Mouse (Mus musculus) liver, embryonic 11.5 days (tissue): ENCODE results near the gene Tanc1. TPM values are rescaled to one million over a fixed set of nuclear protein-coding genes. Genes with fewer than 3 reads are reported as not detected.

Experiments
- ATAC-seq: fragments of 200-750 bp; cut with Nextera tagmentation; replicated peaks from 2 replicates; pipeline ENCODE4 v1.8.0; 2017; ENCODE audit warnings: moderate number of reproducible peaks, mild to moderate bottlenecking, moderate TSS enrichment, moderate library complexity; ENCODE audit not compliant: low FRiP score
- DNase-seq: peaks from one replicate; pipeline ENCODE4 v3.0.0-alpha.2; 2017; ENCODE audit warnings: low spot score
- H3K27ac ChIP-seq: fragments of 300-500 bp; sonication (generic); 2 replicates; pipeline ENCODE4 v1.5.1; 2014; ENCODE audit warnings: mild to moderate bottlenecking, low read depth, low read length, control low read depth
- H3K27me3 ChIP-seq: fragments of 300-500 bp; sonication (generic); replicated peaks from 2 replicates; pipeline ENCODE4 v1.6.1; 2014; ENCODE audit warnings: low read length, mixed read lengths; ENCODE audit not compliant: control insufficient read depth, insufficient read depth
- H3K36me3 ChIP-seq: fragments of 300-500 bp; sonication (generic); 2 replicates; pipeline ENCODE4 v1.6.1; 2014; ENCODE audit warnings: mild to moderate bottlenecking, low read length, moderate library complexity, mixed read lengths; ENCODE audit not compliant: control insufficient read depth, insufficient read depth
- H3K4me1 ChIP-seq: fragments of 300-500 bp; sonication (generic); replicated peaks from 2 replicates; pipeline ENCODE4 v1.6.1; 2014; ENCODE audit warnings: low read length, mixed read lengths; ENCODE audit not compliant: control insufficient read depth, insufficient read depth
- H3K4me2 ChIP-seq: fragments of 300-500 bp; sonication (generic); 2 replicates; pipeline ENCODE4 v1.6.1; 2014; ENCODE audit warnings: mild to moderate bottlenecking, control low read depth, moderate library complexity
- H3K4me3 ChIP-seq: fragments of 300-500 bp; sonication (generic); 2 replicates; pipeline ENCODE4 v1.5.1; 2014; ENCODE audit warnings: low read depth, low read length, control low read depth
- H3K9ac ChIP-seq: fragments of 300-500 bp; sonication (generic); 2 replicates; pipeline ENCODE4 v1.6.1; 2014; ENCODE audit warnings: low read depth, low read length, control low read depth
- H3K9me3 ChIP-seq: fragments of 300-500 bp; sonication (generic); 2 replicates; pipeline ENCODE4 v1.6.1; 2016; ENCODE audit warnings: low read length, inconsistent platforms, mixed read lengths; ENCODE audit not compliant: control insufficient read depth
- WGBS: fragments of 180-500 bp; shearing (Covaris S2); extraction: QIAGEN DNeasy Blood & Tissue Kit; methylation state at CpG from one replicate; pipeline ENCODE4 v1.1.7; 2014; 5-methylcytosine and 5-hydroxymethylcytosine counted together
- polyA plus RNA-seq: library from polyadenylated mRNA; unstranded; fragments of >200 nt; fragmentation: Nextera tagmentation; extraction: Ambion mirVana; gene quantifications from 2 replicates; pipeline ENCODE4 v1.2.1, GENCODE M21; 2014

Tanc1 gene
- polyA plus RNA-seq, 1 experiment from 2014 or later = 12.5 TPM

DNA sequence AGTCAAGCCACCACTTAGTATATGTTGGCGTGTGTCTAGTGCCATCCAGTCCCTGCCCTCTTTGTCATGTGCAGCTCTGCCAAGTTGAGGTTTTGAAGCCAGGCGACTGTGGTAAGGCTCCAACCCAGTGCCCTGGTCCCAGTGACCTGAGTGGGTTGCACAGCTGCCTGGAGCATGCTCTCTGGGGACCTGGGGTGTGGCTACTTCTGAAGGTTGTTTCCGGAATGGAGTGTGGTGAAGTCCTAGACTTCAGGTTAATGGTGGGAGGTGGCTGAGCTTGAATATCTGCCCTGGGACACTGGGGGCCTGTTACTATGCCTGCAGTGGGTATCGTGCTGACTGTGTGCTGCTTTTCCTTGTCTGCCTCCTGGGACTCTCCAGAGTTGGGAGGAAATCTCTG is 18.0 kb downstream of the Tanc1 start:
- Histone ChIP-seq H3K27ac (no peak overlapping the region), H3K4me2 (no peak overlapping the region), H3K9ac (no peak overlapping the region), H3K4me1 (peaks cover 8% of the 10 kb centered on the region), H3K4me3 (no peak overlapping the region), H3K9me3 (no peaks in the 10 kb centered on the region), H3K36me3 (no peaks in the 10 kb centered on the region; the same call in 1 of the 2 replicates), H3K27me3 (no peaks in the 10 kb centered on the region)
- WGBS = 76% methylated on average over 4 of the region's 4 CpGs
- ATAC-seq (no peak), DNase-seq (no peak)

DNA sequence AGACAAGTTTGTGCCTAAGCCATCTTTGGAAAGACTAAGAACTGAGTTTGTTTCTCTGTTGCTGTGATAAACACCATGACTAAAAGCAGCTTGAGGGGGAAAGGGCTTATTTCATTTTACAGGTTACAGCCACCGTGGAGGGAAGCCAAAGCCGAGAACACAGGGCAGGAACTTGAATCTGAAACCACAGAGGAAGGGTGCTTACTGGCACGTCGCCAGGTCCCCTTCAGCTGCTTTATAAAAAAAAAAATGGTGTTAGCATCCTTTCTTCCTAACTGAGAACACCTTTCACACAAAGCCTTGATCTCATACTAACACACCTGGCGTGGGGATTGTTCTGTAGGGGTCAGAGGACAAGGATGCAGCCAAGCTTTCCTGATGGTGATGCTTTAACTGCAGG is 19.6 kb downstream of the Tanc1 start:
- no peak for DNase-seq
- ATAC-seq = no peak

GRCm38 (mm10) chr2:59633761-59634430 is 22.1 kb downstream of the Tanc1 start:
- no peaks in the 10 kb centered on the region for H3K27me3 ChIP-seq
- peaks cover 2% of the 10 kb centered on the region; the same call in 1 of the 2 replicates for H3K4me1 ChIP-seq
- H3K36me3 ChIP-seq = no peaks in the 10 kb centered on the region
- no peaks in the 10 kb centered on the region for H3K9me3 ChIP-seq
- H3K4me2 ChIP-seq = no peak overlapping the region
- H3K4me3 ChIP-seq = no peak overlapping the region
- no peak overlapping the region for H3K9ac ChIP-seq
- H3K27ac ChIP-seq = no peak overlapping the region
- WGBS = 71% methylated on average over 5 of the region's 5 CpGs
- no peak for ATAC-seq
- no peak for DNase-seq

More for the DNA sequence above, 19.6 kb downstream of the Tanc1 start:
- Histone ChIP-seq H3K4me1 (peaks cover 8% of the 10 kb centered on the region), H3K36me3 (no peaks in the 10 kb centered on the region), H3K27ac (no peak overlapping the region), H3K9me3 (no peaks in the 10 kb centered on the region), H3K4me2 (no peak overlapping the region), H3K27me3 (no peaks in the 10 kb centered on the region), H3K4me3 (no peak overlapping the region), H3K9ac (no peak overlapping the region)
- 61% methylated on average over 5 of the region's 5 CpGs for WGBS

DNA sequence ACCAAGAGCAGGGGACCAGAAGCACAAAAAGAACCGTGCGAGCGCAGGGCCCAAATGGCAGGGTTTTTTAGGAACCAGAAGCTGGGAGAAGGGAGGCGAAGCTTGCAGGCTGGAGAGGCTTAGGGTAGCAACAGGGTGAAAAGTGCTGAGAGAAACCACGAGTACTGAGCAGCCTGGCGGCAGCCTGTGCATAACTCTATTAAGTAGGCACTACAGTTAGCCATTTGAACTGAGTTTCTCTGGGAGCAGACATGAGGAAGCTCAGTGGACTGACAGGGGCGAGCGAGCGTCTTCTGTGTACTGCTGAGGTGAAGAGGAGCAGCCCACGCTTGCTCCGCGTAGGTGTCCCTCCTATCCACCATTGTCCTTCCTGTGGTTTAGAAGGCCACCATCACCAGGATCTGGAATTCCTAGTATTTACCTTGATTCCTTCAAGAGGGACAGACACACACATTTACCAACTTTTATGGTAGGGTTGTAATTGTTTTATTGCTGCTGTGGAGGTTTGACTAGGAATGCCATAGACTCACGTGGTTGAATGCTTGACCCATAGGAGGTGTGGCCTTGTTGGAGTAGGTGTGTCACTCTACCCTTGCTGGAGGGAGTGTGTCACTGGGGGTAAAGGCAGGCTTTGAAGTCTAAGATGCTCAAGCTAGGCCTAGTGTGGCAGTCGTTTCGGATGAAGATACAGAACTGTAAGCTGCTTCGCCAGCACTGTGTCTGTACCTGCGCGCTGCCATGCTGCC is 25.4 kb downstream of the Tanc1 start:
- Histone ChIP-seq H3K27ac (no peak overlapping the region), H3K4me2 (no peak overlapping the region), H3K9ac (no peak overlapping the region), H3K27me3 (no peaks in the 10 kb centered on the region), H3K36me3 (no peaks in the 10 kb centered on the region), H3K4me3 (no peak overlapping the region), H3K4me1 (no peaks in the 10 kb centered on the region), H3K9me3 (no peaks in the 10 kb centered on the region)
- ATAC-seq = no peak
- no peak for DNase-seq
- 88% methylated on average over 18 of the region's 18 CpGs for WGBS

- no peaks in the 10 kb centered on the region for H3K36me3 ChIP-seq
- H3K4me2 ChIP-seq = no peak overlapping the region
- no peak for DNase-seq
- no peak overlapping the region for H3K9ac ChIP-seq
- H3K27ac ChIP-seq = no peak overlapping the region
- H3K27me3 ChIP-seq = peaks cover 2% of the 10 kb centered on the region; the same call in 1 of the 2 replicates
- H3K4me1 ChIP-seq = peaks cover 11% of the 10 kb centered on the region; the same call in 1 of the 2 replicates
- H3K9me3 ChIP-seq = no peaks in the 10 kb centered on the region
- no peak for ATAC-seq
- no peak overlapping the region for H3K4me3 ChIP-seq
- 52% methylated on average over 8 of the region's 8 CpGs for WGBS
Observed at GRCm38 (mm10) chr2:59642722-59643121, 30.9 kb downstream of the Tanc1 start.

- Histone ChIP-seq H3K4me3 (no peak overlapping the region), H3K9ac (no peak overlapping the region), H3K27me3 (peaks cover 5% of the 10 kb centered on the region; the same call in 1 of the 2 replicates), H3K36me3 (no peaks in the 10 kb centered on the region), H3K27ac (no peak overlapping the region), H3K4me2 (no peak overlapping the region), H3K4me1 (peaks cover 11% of the 10 kb centered on the region; the same call in 1 of the 2 replicates), H3K9me3 (no peaks in the 10 kb centered on the region)
- ATAC-seq = no peak
- 36% methylated on average over 5 of the region's 5 CpGs for WGBS
- no peak for DNase-seq
Observed at GRCm38 (mm10) chr2:59644816-59645215, 33.0 kb downstream of the Tanc1 start.

- WGBS = 72% methylated on average over 3 of the region's 3 CpGs
- no peak overlapping the region for H3K27ac ChIP-seq
Observed at GRCm38 (mm10) chr2:59645515-59645914, 33.7 kb downstream of the Tanc1 start.

DNA sequence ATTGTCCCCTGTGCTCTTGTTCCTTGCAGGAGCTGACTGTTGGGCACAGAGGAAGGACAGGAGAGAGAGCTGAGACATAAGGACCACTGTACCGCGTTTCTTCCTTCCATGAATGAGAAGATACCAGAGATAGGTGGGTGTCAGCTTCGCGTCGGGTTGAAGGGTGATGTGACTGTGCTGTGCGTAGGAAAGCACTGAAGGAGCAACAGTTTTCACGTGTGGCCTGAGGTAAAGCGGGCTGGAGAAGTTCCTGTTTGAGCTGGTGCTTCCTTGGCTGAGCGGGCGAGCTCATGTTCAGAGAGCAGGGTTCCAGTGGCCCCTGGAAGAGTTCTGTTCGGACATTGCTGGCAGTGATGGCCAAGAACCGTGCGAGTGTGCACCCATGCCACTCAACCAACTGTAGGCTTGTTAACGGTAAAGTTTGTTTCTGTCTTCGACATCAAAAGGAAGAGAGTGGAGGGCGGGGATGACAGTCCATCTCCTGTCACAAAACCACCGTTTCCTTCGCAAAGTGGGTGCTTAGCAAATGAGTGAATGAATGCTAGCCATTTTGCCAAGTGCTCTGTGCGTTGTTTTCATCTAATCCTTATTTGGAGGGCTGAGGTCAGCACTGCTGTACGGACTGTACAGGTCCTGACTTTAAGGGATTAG is 35.0 kb downstream of the Tanc1 start:
- Histone ChIP-seq H3K9ac (no peak overlapping the region), H3K4me1 (peaks cover 11% of the 10 kb centered on the region; the same call in 1 of the 2 replicates), H3K36me3 (no peaks in the 10 kb centered on the region), H3K27ac (no peak overlapping the region), H3K4me2 (no peak overlapping the region), H3K27me3 (peaks cover 5% of the 10 kb centered on the region; the same call in 1 of the 2 replicates), H3K4me3 (no peak overlapping the region), H3K9me3 (no peaks in the 10 kb centered on the region)
- no peak for DNase-seq
- WGBS = 50% methylated on average over 20 of the region's 20 CpGs
- ATAC-seq = no peak

More at GRCm38 (mm10) chr2:59645515-59645914, 33.7 kb downstream of the Tanc1 start:
- DNase-seq (no peak), ATAC-seq (no peak)
- Histone ChIP-seq H3K4me2 (no peak overlapping the region), H3K9me3 (no peaks in the 10 kb centered on the region), H3K9ac (no peak overlapping the region), H3K27me3 (peaks cover 5% of the 10 kb centered on the region; the same call in 1 of the 2 replicates), H3K4me1 (peaks cover 11% of the 10 kb centered on the region; the same call in 1 of the 2 replicates), H3K36me3 (no peaks in the 10 kb centered on the region), H3K4me3 (no peak overlapping the region)
